Mouse (Mus musculus) thymus, postnatal 14 days (tissue): Measurements from ENCODE around the gene Rpusd1.

ENCODE experiments used
- DNase-seq: peaks from one replicate; pipeline ENCODE4 v3.0.0; 2021

Gene Rpusd1

GRCm38 (mm10) chr17:25727265-25728008 is at the start of gene Rpusd1, which contains the start of gene Chtf18:
Rpusd1 (plus strand) TSS chr17:25727670.
Chtf18 (minus strand) TSS chr17:25727419.
- peak; percentile 98 for DNase-seq

- DNase-seq, result no peak
These were observed 49.5 kb upstream of the Rpusd1 start for GRCm38 (mm10) chr17:25677969-25678368.

- DNase-seq, result no peak
These were observed 47.7 kb upstream of the Rpusd1 start for GRCm38 (mm10) chr17:25679818-25680217.

- DNase-seq, result no peak
These were observed 45.8 kb upstream of the Rpusd1 start for GRCm38 (mm10) chr17:25681636-25682035.

GRCm38 (mm10) chr17:25686323-25686722 is 41.1 kb upstream of the Rpusd1 start:
- DNase-seq, result peak; percentile 23

GRCm38 (mm10) chr17:25688922-25689321 is 38.5 kb upstream of the Rpusd1 start:
- DNase-seq, result no peak

- DNase-seq, result no peak
These were observed 31.2 kb upstream of the Rpusd1 start for GRCm38 (mm10) chr17:25696263-25696662.

- peak; percentile 75 for DNase-seq
These were observed 29.0 kb upstream of the Rpusd1 start for GRCm38 (mm10) chr17:25698446-25698845.

- no peak for DNase-seq
These were observed 26.5 kb upstream of the Rpusd1 start for GRCm38 (mm10) chr17:25700863-25701496.

GRCm38 (mm10) chr17:25709994-25710393 is 17.5 kb upstream of the Rpusd1 start:
- DNase-seq, result no peak

GRCm38 (mm10) chr17:25711136-25711535 is 16.3 kb upstream of the Rpusd1 start:
- no peak for DNase-seq

- no peak for DNase-seq
These were observed 11.8 kb upstream of the Rpusd1 start for GRCm38 (mm10) chr17:25715627-25716026.

- no peak for DNase-seq
These were observed 11.3 kb upstream of the Rpusd1 start for GRCm38 (mm10) chr17:25716130-25716529.

- DNase-seq, result no peak
These were observed 10.5 kb upstream of the Rpusd1 start, which contains the start of gene Gng13 for GRCm38 (mm10) chr17:25716711-25717637. Gng13 (plus strand) TSS chr17:25717171.

- no peak for DNase-seq
These were observed 9.8 kb upstream of the Rpusd1 start for GRCm38 (mm10) chr17:25717691-25718090.

GRCm38 (mm10) chr17:25721476-25721875 is 6.0 kb upstream of the Rpusd1 start:
- DNase-seq, result no peak

GRCm38 (mm10) chr17:25723470-25723869 is 4.0 kb upstream of the Rpusd1 start:
- no peak for DNase-seq

- no peak for DNase-seq
These were observed 3.6 kb upstream of the Rpusd1 start for GRCm38 (mm10) chr17:25723919-25724318.

- no peak for DNase-seq
These were observed 2.2 kb upstream of the Rpusd1 start for GRCm38 (mm10) chr17:25725264-25725663.

- DNase-seq, result peak; percentile 31
These were observed 470 bp downstream of the Rpusd1 start for GRCm38 (mm10) chr17:25728009-25728270.

- DNase-seq, result peak; percentile 83
These were observed 4.6 kb downstream of the Rpusd1 start for GRCm38 (mm10) chr17:25732082-25732481.

- no peak for DNase-seq
These were observed 7.8 kb downstream of the Rpusd1 start for GRCm38 (mm10) chr17:25735246-25735645.

GRCm38 (mm10) chr17:25735745-25736144 is 8.3 kb downstream of the Rpusd1 start, which contains the start of gene Mslnl:
Mslnl (plus strand) TSS chr17:25736042.
- no peak for DNase-seq
